Mouse (Mus musculus) forebrain, embryonic 16.5 days (tissue): ENCODE measurements around the gene Pla2g5. TPM values are rescaled to one million over a fixed set of nuclear protein-coding genes. Genes with fewer than 3 reads are reported as not detected.
"Not testable (repeated sequence)": the region's sequence is repeated elsewhere in the genome, so short reads cannot be mapped to it uniquely, and the experiment has no call there.

Source experiments
- ATAC-seq: fragments of 200-750 bp; cut with Nextera tagmentation; 2 replicates; pipeline ENCODE4 v1.8.0; 2017; ENCODE audit warnings: mild to moderate bottlenecking, moderate library complexity
- H3K27ac ChIP-seq: fragments of 300-500 bp; sonication (generic); 2 replicates; pipeline ENCODE4 v1.5.1; 2014; ENCODE audit warnings: low read length, control low read depth
- H3K27me3 ChIP-seq: fragments of 300-500 bp; sonication (generic); replicated peaks from 2 replicates; pipeline ENCODE4 v1.6.1; 2014; ENCODE audit warnings: low read length; ENCODE audit not compliant: control insufficient read depth, insufficient read depth
- H3K36me3 ChIP-seq: fragments of 300-500 bp; sonication (generic); 2 replicates; pipeline ENCODE4 v1.6.1; 2014; ENCODE audit not compliant: control insufficient read depth, insufficient read depth
- H3K4me1 ChIP-seq: fragments of 300-500 bp; sonication (generic); replicated peaks from 2 replicates; pipeline ENCODE4 v1.6.1; 2014; ENCODE audit warnings: low read length; ENCODE audit not compliant: control insufficient read depth, insufficient read depth
- H3K4me2 ChIP-seq: fragments of 300-500 bp; sonication (generic); 2 replicates; pipeline ENCODE4 v1.6.1; 2014; ENCODE audit warnings: mild to moderate bottlenecking, low read length, control low read depth
- H3K4me3 ChIP-seq: fragments of 300-500 bp; sonication (generic); replicated peaks from 2 replicates; pipeline ENCODE4 v1.5.1; 2014; ENCODE audit warnings: mild to moderate bottlenecking, low read length, control low read depth
- H3K9ac ChIP-seq: fragments of 300-500 bp; sonication (generic); replicated peaks from 2 replicates; pipeline ENCODE4 v1.6.1; 2014; ENCODE audit warnings: low read depth, low read length, control low read depth
- H3K9me3 ChIP-seq: fragments of 300-500 bp; sonication (generic); 2 replicates; pipeline ENCODE4 v1.6.1; 2016; ENCODE audit warnings: low read length; ENCODE audit not compliant: control insufficient read depth
- WGBS: fragments of 180-500 bp; shearing (Covaris S2); extraction: QIAGEN DNeasy Blood & Tissue Kit; methylation state at CpG from one replicate; pipeline ENCODE4 v1.1.7; 2014; 5-methylcytosine and 5-hydroxymethylcytosine counted together
- polyA plus RNA-seq: library from polyadenylated mRNA; unstranded; fragments of >200 nt; fragmentation: Nextera tagmentation; extraction: Ambion mirVana; gene quantifications from 2 replicates; pipeline ENCODE4 v1.2.1, GENCODE M21; 2015

The Pla2g5 gene
- polyA plus RNA-seq: 0.54 and 1.2 TPM in 2 replicates

GRCm38 (mm10) chr4:138863344-138863998 lies at the start of gene Pla2g5:
Gene Pla2g5 (minus strand): TSS chr4:138863482.
- Histone ChIP-seq H3K4me2 (no peak within 1 kb of the TSS), H3K36me3 (no peaks in the 10 kb centered on the region), H3K4me1 (peaks cover 5% of the 10 kb centered on the region; the same call in 1 of the 2 replicates), H3K9me3 (no peaks in the 10 kb centered on the region), H3K27ac (no peak within 1 kb of the TSS), H3K9ac (no peak within 1 kb of the TSS), H3K4me3 (no peak within 1 kb of the TSS), H3K27me3 (no peaks in the 10 kb centered on the region)
- 79% methylated on average over 10 of the region's 10 CpGs for WGBS
- no peak for ATAC-seq

GRCm38 (mm10) chr4:138905624-138906337 lies 42.5 kb upstream of the Pla2g5 start:
- 95% methylated on average over 18 of the region's 18 CpGs for WGBS
- no peaks in the 10 kb centered on the region for H3K9me3 ChIP-seq
- no peaks in the 10 kb centered on the region for H3K4me1 ChIP-seq
- H3K36me3 ChIP-seq: peaks cover 22% of the 10 kb centered on the region
- no peak overlapping the region for H3K4me3 ChIP-seq
- no peaks in the 10 kb centered on the region for H3K27me3 ChIP-seq
- no peak overlapping the region for H3K4me2 ChIP-seq
- no peak overlapping the region for H3K9ac ChIP-seq
- ATAC-seq: no peak
- no peak overlapping the region for H3K27ac ChIP-seq

- no peak overlapping the region for H3K9ac ChIP-seq
- 87% methylated on average over 7 of the region's 7 CpGs for WGBS
- no peaks in the 10 kb centered on the region for H3K27me3 ChIP-seq
- H3K9me3 ChIP-seq: no peaks in the 10 kb centered on the region
- H3K4me2 ChIP-seq: no peak overlapping the region
- no peaks in the 10 kb centered on the region for H3K4me1 ChIP-seq
- no peak overlapping the region for H3K27ac ChIP-seq
- H3K4me3 ChIP-seq: no peak overlapping the region
- peaks cover 26% of the 10 kb centered on the region for H3K36me3 ChIP-seq
- ATAC-seq: no peak
Measured at GRCm38 (mm10) chr4:138899361-138899760, 36.1 kb upstream of the Pla2g5 start.

GRCm38 (mm10) chr4:138893789-138894188 lies 30.5 kb upstream of the Pla2g5 start:
- not testable (repeated sequence) for H3K9ac ChIP-seq, ATAC-seq, H3K4me2 ChIP-seq, H3K9me3 ChIP-seq, H3K4me1 ChIP-seq, H3K27me3 ChIP-seq, H3K4me3 ChIP-seq, H3K27ac ChIP-seq
- WGBS: 94% methylated on average over 11 of the region's 11 CpGs
- peaks cover 22% of the 10 kb centered on the region for H3K36me3 ChIP-seq

GRCm38 (mm10) chr4:138892655-138893054 lies 29.4 kb upstream of the Pla2g5 start:
- Histone ChIP-seq H3K9ac (no peak overlapping the region), H3K4me3 (no peak overlapping the region), H3K27me3 (no peaks in the 10 kb centered on the region), H3K36me3 (peaks cover 22% of the 10 kb centered on the region), H3K9me3 (no peaks in the 10 kb centered on the region), H3K27ac (no peak overlapping the region), H3K4me1 (no peaks in the 10 kb centered on the region), H3K4me2 (no peak overlapping the region)
- 92% methylated on average over 6 of the region's 6 CpGs for WGBS
- ATAC-seq: no peak

GRCm38 (mm10) chr4:138889635-138890034 lies 26.4 kb upstream of the Pla2g5 start:
- Histone ChIP-seq H3K27ac (no peak overlapping the region), H3K4me3 (no peak overlapping the region), H3K4me1 (no peaks in the 10 kb centered on the region), H3K9me3 (no peaks in the 10 kb centered on the region), H3K27me3 (no peaks in the 10 kb centered on the region), H3K9ac (no peak overlapping the region), H3K36me3 (peaks cover 8% of the 10 kb centered on the region), H3K4me2 (no peak overlapping the region)
- 67% methylated on average over 8 of the region's 8 CpGs for WGBS
- no peak for ATAC-seq

GRCm38 (mm10) chr4:138889165-138889564 lies 25.9 kb upstream of the Pla2g5 start:
- H3K27me3 ChIP-seq: no peaks in the 10 kb centered on the region
- H3K9ac ChIP-seq: no peak overlapping the region
- H3K4me1 ChIP-seq: no peaks in the 10 kb centered on the region
- no peak overlapping the region for H3K4me3 ChIP-seq
- no peak overlapping the region for H3K27ac ChIP-seq
- WGBS: 28% methylated on average over 7 of the region's 7 CpGs
- H3K4me2 ChIP-seq: no peak overlapping the region
- no peak for ATAC-seq
- H3K9me3 ChIP-seq: no peaks in the 10 kb centered on the region
- H3K36me3 ChIP-seq: peaks cover 5% of the 10 kb centered on the region; the same call in 1 of the 2 replicates

- no peak for ATAC-seq
- Histone ChIP-seq H3K4me1 (peaks cover 6% of the 10 kb centered on the region; the same call in 1 of the 2 replicates), H3K27ac (no peak overlapping the region)
Measured at GRCm38 (mm10) chr4:138884261-138884660, 21.0 kb upstream of the Pla2g5 start.

GRCm38 (mm10) chr4:138882179-138882578 lies 18.9 kb upstream of the Pla2g5 start:
- peak overlapping the region; percentile 17; the same call in 1 of the 2 replicates for H3K9ac ChIP-seq
- no peaks in the 10 kb centered on the region for H3K36me3 ChIP-seq
- H3K4me2 ChIP-seq: peak overlapping the region; percentile 29
- no peak overlapping the region for H3K4me3 ChIP-seq
- WGBS: 11% methylated on average over 14 of the region's 16 CpGs
- no peak overlapping the region for H3K27ac ChIP-seq
- H3K4me1 ChIP-seq: peaks cover 6% of the 10 kb centered on the region; the same call in 1 of the 2 replicates
- H3K27me3 ChIP-seq: 0 out of 2 replicates have a peak, but pooled peaks cover 3% of the 10 kb centered on the region
- no peaks in the 10 kb centered on the region for H3K9me3 ChIP-seq
- no peak for ATAC-seq

More at GRCm38 (mm10) chr4:138884261-138884660, 21.0 kb upstream of the Pla2g5 start:
- WGBS: 12% methylated on average over 6 of the region's 6 CpGs
- 0 out of 2 replicates have a peak, but pooled peaks cover 3% of the 10 kb centered on the region for H3K27me3 ChIP-seq
- H3K9ac ChIP-seq: no peak overlapping the region
- no peak overlapping the region for H3K4me2 ChIP-seq
- no peak overlapping the region for H3K4me3 ChIP-seq
- H3K36me3 ChIP-seq: no peaks in the 10 kb centered on the region
- H3K9me3 ChIP-seq: no peaks in the 10 kb centered on the region
